ENCODE assay signal across 23 mouse cellular contexts in genomic region chr6:88503044-88503443, GRCm38 (mm10). TPM values are rescaled to one million over a fixed set of nuclear protein-coding genes. Genes with fewer than 3 reads are reported as not detected.
DNase-seq lines count a peak whose midpoint lies in the region; ATAC-seq and TF ChIP-seq lines count a peak whose summit lies in the region.
"Had no signal": no experiment of that assay in that cellular context is flagged by ENCODE, and none has a peak within 500 bp of the region (broad histone marks: within the 10 kb centered on the region; RNA-seq: fewer than 3 reads in every experiment).

No protein-coding gene starts in this region.

- TF ChIP-seq POLR2A in bone marrow, adult 2 months (IDR thresholded peaks at IDR 0.05; ENCODE audit: borderline replicate concordance, control insufficient read depth, low read depth, low read length) = no peak

- H3K36me3 ChIP-seq in heart, embryonic 12.5 days = peaks cover 59% of the 10 kb centered on the region
- peaks cover 56% of the 10 kb centered on the region for H3K36me3 ChIP-seq in intestine, postnatal 0 days (ENCODE audit: control insufficient read depth, insufficient read depth)
- H3K36me3 ChIP-seq in intestine, embryonic 15.5 days = peaks cover 54% of the 10 kb centered on the region
- H3K36me3 ChIP-seq in liver, embryonic 16.5 days (ENCODE audit: control insufficient read depth, insufficient read depth) = peaks cover 46% of the 10 kb centered on the region
- peaks cover 60% of the 10 kb centered on the region for H3K36me3 ChIP-seq in neural tube, embryonic 15.5 days

- TF ChIP-seq CTCF in intestine, postnatal 0 days (IDR thresholded peaks at IDR 0.05; ENCODE audit: low read depth) = peak; percentile 25; the same call in 1 of the 2 replicates
- TF ChIP-seq CTCF in bone marrow, adult 2 months (IDR thresholded peaks at IDR 0.05; ENCODE audit: control insufficient read depth, insufficient read depth, low read length) = 0 out of 2 replicates have a peak, but pooled peaks have one; percentile 13

- no peaks in the 10 kb centered on the region for H3K9me3 ChIP-seq in heart, embryonic 12.5 days (replicated peaks)
- H3K9me3 ChIP-seq in intestine, postnatal 0 days (ENCODE audit: control insufficient read depth) = no peaks in the 10 kb centered on the region
- no peaks in the 10 kb centered on the region for H3K9me3 ChIP-seq in intestine, embryonic 15.5 days
- H3K9me3 ChIP-seq in liver, embryonic 16.5 days (replicated peaks; ENCODE audit: control insufficient read depth, low read length) = no peaks in the 10 kb centered on the region
- no peaks in the 10 kb centered on the region for H3K9me3 ChIP-seq in neural tube, embryonic 15.5 days (replicated peaks)
- H3K9me3 ChIP-seq: embryonic facial prominence, embryonic 15.5 days; hindbrain, embryonic 12.5 days; limb, embryonic 12.5 days; lung, embryonic 15.5 days; midbrain, embryonic 10.5 days had no signal

- H3K9ac ChIP-seq in heart, embryonic 12.5 days = no peak overlapping the region
- H3K9ac ChIP-seq in intestine, postnatal 0 days (ENCODE audit: low read depth, low read length) = no peak overlapping the region
- H3K9ac ChIP-seq in intestine, embryonic 15.5 days = no peak overlapping the region
- peak overlapping the region; percentile 48 for H3K9ac ChIP-seq in liver, embryonic 16.5 days (ENCODE audit: low read depth, low read length)
- no peak overlapping the region for H3K9ac ChIP-seq in neural tube, embryonic 15.5 days (replicated peaks)
- H3K9ac ChIP-seq: embryonic facial prominence, embryonic 15.5 days; hindbrain, embryonic 12.5 days; limb, embryonic 12.5 days; lung, embryonic 15.5 days had no signal

- DNase-seq in heart, adult 8-10 months (ENCODE audit: low spot score) = no peak
- no peak for DNase-seq in adrenal gland, postnatal 4 days (ENCODE audit: low spot score in 2 of 2)
- DNase-seq: cerebellum, adult 18-20 months; gastrocnemius, postnatal 10 days; kidney, adult 18-20 months; kidney, postnatal 4 days; lung, postnatal 36 days; right cerebral cortex, adult 18-20 months had no signal

- WGBS in heart, embryonic 12.5 days = 90% methylated on average over 4 of the region's 4 CpGs
- 84% methylated on average over 4 of the region's 4 CpGs for WGBS in intestine, postnatal 0 days
- WGBS in intestine, embryonic 15.5 days = 86% methylated on average over 4 of the region's 4 CpGs
- 80% methylated on average over 4 of the region's 4 CpGs for WGBS in bone marrow, adult 2 months
- WGBS in liver, embryonic 16.5 days (ENCODE audit: insufficient replicate concordance) = 67% methylated on average over 4 of the region's 4 CpGs
- 94% methylated on average over 4 of the region's 4 CpGs for whole genome bisulfite sequencing in neural tube, embryonic 15.5 days

- H3K27me3 ChIP-seq in heart, embryonic 12.5 days (replicated peaks) = peaks cover 4% of the 10 kb centered on the region; the same call in 1 of the 2 replicates
- H3K27me3 ChIP-seq in intestine, postnatal 0 days (replicated peaks; ENCODE audit: control insufficient read depth, insufficient read depth, low read length) = no peaks in the 10 kb centered on the region
- no peaks in the 10 kb centered on the region for H3K27me3 ChIP-seq in intestine, embryonic 15.5 days (replicated peaks)
- H3K27me3 ChIP-seq in liver, embryonic 16.5 days (ENCODE audit: control insufficient read depth, insufficient read depth, low read depth, low read length) = no peaks in the 10 kb centered on the region
- no peaks in the 10 kb centered on the region for H3K27me3 ChIP-seq in neural tube, embryonic 15.5 days (replicated peaks)
- H3K27me3 ChIP-seq: embryonic facial prominence, embryonic 15.5 days; hindbrain, embryonic 12.5 days; lung, embryonic 15.5 days; Patski had no signal

- ATAC-seq in heart, embryonic 12.5 days (ENCODE audit: insufficient number of reproducible peaks, low FRiP score) = no peak
- no peak for ATAC-seq in intestine, postnatal 0 days
- ATAC-seq in intestine, embryonic 15.5 days = no peak
- ATAC-seq in liver, embryonic 16.5 days (ENCODE audit: low read depth) = peak; percentile 58
- no peak for ATAC-seq in neural tube, embryonic 15.5 days (ENCODE audit: low FRiP score)
- ATAC-seq: CD4-positive, CD25-positive, alpha-beta regulatory T cell, adult 4 months; forebrain, embryonic 14.5 days; midbrain, embryonic 16.5 days; Patski had no signal

- H3K4me2 ChIP-seq in heart, embryonic 12.5 days = no peak overlapping the region
- no peak overlapping the region for H3K4me2 ChIP-seq in intestine, postnatal 0 days (replicated peaks; ENCODE audit: low read depth)
- no peak overlapping the region for H3K4me2 ChIP-seq in intestine, embryonic 15.5 days (replicated peaks)
- H3K4me2 ChIP-seq in liver, embryonic 16.5 days (ENCODE audit: low read depth, low read length) = no peak overlapping the region
- H3K4me2 ChIP-seq in neural tube, embryonic 15.5 days = no peak overlapping the region
- H3K4me2 ChIP-seq: embryonic facial prominence, embryonic 15.5 days; hindbrain, embryonic 12.5 days; limb, embryonic 12.5 days; lung, embryonic 15.5 days had no signal

- H3K4me3 ChIP-seq in heart, embryonic 12.5 days = no peak overlapping the region
- H3K4me3 ChIP-seq in intestine, postnatal 0 days (ENCODE audit: low read depth, low read length) = no peak overlapping the region
- no peak overlapping the region for H3K4me3 ChIP-seq in intestine, embryonic 15.5 days (replicated peaks)
- H3K4me3 ChIP-seq in bone marrow, adult 2 months (replicated peaks; ENCODE audit: control insufficient read depth, low read depth, low read length) = no peak overlapping the region
- H3K4me3 ChIP-seq in liver, embryonic 16.5 days (ENCODE audit: low read depth, low read length) = no peak overlapping the region
- H3K4me3 ChIP-seq in neural tube, embryonic 15.5 days (replicated peaks) = no peak overlapping the region
- H3K4me3 ChIP-seq: embryonic facial prominence, embryonic 15.5 days; hindbrain, embryonic 12.5 days; limb, embryonic 12.5 days; lung, embryonic 15.5 days; midbrain, embryonic 10.5 days had no signal

- H3K4me1 ChIP-seq in heart, embryonic 12.5 days (replicated peaks) = peaks cover 35% of the 10 kb centered on the region
- H3K4me1 ChIP-seq in intestine, postnatal 0 days (replicated peaks; ENCODE audit: control insufficient read depth, insufficient read depth, low read length) = no peaks in the 10 kb centered on the region
- 0 out of 2 replicates have a peak, but pooled peaks cover 3% of the 10 kb centered on the region for H3K4me1 ChIP-seq in intestine, embryonic 15.5 days (replicated peaks)
- H3K4me1 ChIP-seq in bone marrow, adult 2 months (ENCODE audit: control insufficient read depth, insufficient read depth, low read length) = peaks cover 5% of the 10 kb centered on the region
- peaks cover 47% of the 10 kb centered on the region for H3K4me1 ChIP-seq in liver, embryonic 16.5 days (ENCODE audit: control insufficient read depth, low read depth, low read length)
- peaks cover 9% of the 10 kb centered on the region for H3K4me1 ChIP-seq in neural tube, embryonic 15.5 days

- H3K27ac ChIP-seq in heart, embryonic 12.5 days (ENCODE audit: poor library complexity, severe bottlenecking) = peak overlapping the region; percentile 62
- H3K27ac ChIP-seq in intestine, postnatal 0 days (ENCODE audit: low read depth, low read length) = no peak overlapping the region
- H3K27ac ChIP-seq in intestine, embryonic 15.5 days = no peak overlapping the region
- H3K27ac ChIP-seq in bone marrow, adult 2 months (ENCODE audit: control insufficient read depth, insufficient read depth, low read depth, low read length, poor library complexity) = peak overlapping the region; percentile 81
- H3K27ac ChIP-seq in liver, embryonic 16.5 days (ENCODE audit: low read length) = peak overlapping the region; percentile 96
- H3K27ac ChIP-seq in neural tube, embryonic 15.5 days (replicated peaks) = no peak overlapping the region
- H3K27ac ChIP-seq: embryonic facial prominence, embryonic 15.5 days; hindbrain, embryonic 12.5 days; limb, embryonic 12.5 days; lung, embryonic 15.5 days; midbrain, embryonic 10.5 days had no signal

RNA-seq across cellular contexts. Expression of gene Sec61a1, which starts 15.7 kb away (rescaled TPM):
- 206 and 209 TPM in 2 replicates for polyA plus RNA-seq in heart, embryonic 12.5 days (2016; fragmentation: Nextera tagmentation; extraction: Ambion mirVana)
- total RNA-seq in heart, adult 8-10 months (2022) = 10 to 100 TPM; 35.1 to 41.5 (median 39.3) TPM
- polyA plus RNA-seq in intestine, postnatal 0 days (2015; fragmentation: Nextera tagmentation; extraction: Ambion mirVana) = 126 and 129 TPM in 2 replicates
- 256 and 276 TPM in 2 replicates for polyA plus RNA-seq in intestine, embryonic 15.5 days (2015; fragmentation: Nextera tagmentation; extraction: Ambion mirVana)
- polyA plus RNA-seq in bone marrow, adult 2 months (2011; ENCODE audit: insufficient read depth, insufficient read length, low replicate concordance, missing spikeins) = 36.0 and 40.5 TPM in 2 replicates
- polyA plus RNA-seq in liver, embryonic 16.5 days (2015; fragmentation: Nextera tagmentation; extraction: Ambion mirVana) = 132 and 138 TPM in 2 replicates
- polyA plus RNA-seq in neural tube, embryonic 15.5 days (2015; fragmentation: Nextera tagmentation; extraction: Ambion mirVana) = 138 and 161 TPM in 2 replicates
- 100 to 1,000 TPM; 215 to 222 TPM for total RNA-seq in adrenal gland, postnatal 4 days (2021)

RNA-seq across cellular contexts. Expression of gene Ruvbl1, which starts 37.8 kb away (rescaled TPM):
- 75.7 and 80.2 TPM in 2 replicates for polyA plus RNA-seq in heart, embryonic 12.5 days (2016; fragmentation: Nextera tagmentation; extraction: Ambion mirVana)
- total RNA-seq in heart, adult 8-10 months (2022) = 10 to 100 TPM; 14.2 to 19.8 (median 16.7) TPM
- polyA plus RNA-seq in intestine, postnatal 0 days (2015; fragmentation: Nextera tagmentation; extraction: Ambion mirVana) = 27.0 and 30.6 TPM in 2 replicates
- polyA plus RNA-seq in intestine, embryonic 15.5 days (2015; fragmentation: Nextera tagmentation; extraction: Ambion mirVana) = 125 and 132 TPM in 2 replicates
- polyA plus RNA-seq in bone marrow, adult 2 months (2011; ENCODE audit: insufficient read depth, insufficient read length, low replicate concordance, missing spikeins) = 27.7 and 28.3 TPM in 2 replicates
- 58.1 and 62.3 TPM in 2 replicates for polyA plus RNA-seq in liver, embryonic 16.5 days (2015; fragmentation: Nextera tagmentation; extraction: Ambion mirVana)
- 89.9 and 109 TPM in 2 replicates for polyA plus RNA-seq in neural tube, embryonic 15.5 days (2015; fragmentation: Nextera tagmentation; extraction: Ambion mirVana)
- total RNA-seq in adrenal gland, postnatal 4 days (2021) = 10 to 100 TPM; 34.1 to 38.4 TPM

RNA-seq across cellular contexts. Expression of gene Eefsec, which starts 56.7 kb away (rescaled TPM):
- 18.5 and 20.5 TPM in 2 replicates for polyA plus RNA-seq in heart, embryonic 12.5 days (2016; fragmentation: Nextera tagmentation; extraction: Ambion mirVana)
- total RNA-seq in heart, adult 8-10 months (2022) = 1 to 10 TPM; 6.5 to 8.4 (median 7.7) TPM
- 32.8 and 35.9 TPM in 2 replicates for polyA plus RNA-seq in intestine, postnatal 0 days (2015; fragmentation: Nextera tagmentation; extraction: Ambion mirVana)
- 40.1 and 40.7 TPM in 2 replicates for polyA plus RNA-seq in intestine, embryonic 15.5 days (2015; fragmentation: Nextera tagmentation; extraction: Ambion mirVana)
- 4.3 and 5.2 TPM in 2 replicates for polyA plus RNA-seq in bone marrow, adult 2 months (2011; ENCODE audit: insufficient read depth, insufficient read length, low replicate concordance, missing spikeins)
- polyA plus RNA-seq in liver, embryonic 16.5 days (2015; fragmentation: Nextera tagmentation; extraction: Ambion mirVana) = 15.3 and 15.6 TPM in 2 replicates
- polyA plus RNA-seq in neural tube, embryonic 15.5 days (2015; fragmentation: Nextera tagmentation; extraction: Ambion mirVana) = 27.3 and 32.4 TPM in 2 replicates
- total RNA-seq in adrenal gland, postnatal 4 days (2021) = 10 to 100 TPM; 21.2 to 24.1 TPM

Comparison
In these comparisons a context has a peak if more than half of its experiments do, and no peak if none do; other contexts are left out.
1. H3K27ac ChIP-seq: peak in heart, embryonic 12.5 days (single experiment), bone marrow, adult 2 months (single experiment) and liver, embryonic 16.5 days (single experiment); none in intestine, postnatal 0 days (single experiment), intestine, embryonic 15.5 days (single experiment) and neural tube, embryonic 15.5 days (single experiment).